Mouse (Mus musculus) spleen, adult 2 months (tissue): ENCODE results near the gene Arl6. TPM values are rescaled to one million over a fixed set of nuclear protein-coding genes. Genes with fewer than 3 reads are reported as not detected.
A peak's percentile ranks its signal among the peaks of the same experiment; 100 is the strongest.

Source experiments
- DNase-seq, 2 experiments: peaks; one replicate each; pipeline versions ENCODE4 v3.0.0 to v3.0.0-alpha.2; 2012 to 2021; ENCODE audit warnings: low spot score in 2 of 2, low read depth in 1 of 2
- H3K27ac ChIP-seq: fragments of 200-500 bp; 2 replicates; pipeline ENCODE4 v1.5.1; 2012; ENCODE audit warnings: low read length, inconsistent platforms; ENCODE audit not compliant: insufficient read depth
- H3K27me3 ChIP-seq: fragments of 200-500 bp; 2 replicates; pipeline ENCODE4 v1.6.1; 2012; ENCODE audit warnings: mild to moderate bottlenecking, moderate library complexity, low read length, inconsistent platforms; ENCODE audit not compliant: control insufficient read depth, insufficient read depth
- H3K36me3 ChIP-seq: fragments of 200-500 bp; 2 replicates; pipeline ENCODE4 v1.6.1; 2012; ENCODE audit warnings: mild to moderate bottlenecking, low read length, inconsistent platforms; ENCODE audit not compliant: control insufficient read depth, insufficient read depth
- H3K4me1 ChIP-seq: fragments of 200-500 bp; 2 replicates; pipeline ENCODE4 v1.6.1; 2011; ENCODE audit warnings: inconsistent platforms; ENCODE audit not compliant: control insufficient read depth, insufficient read depth, insufficient read length
- H3K4me3 ChIP-seq: fragments of 200-500 bp; 2 replicates; pipeline ENCODE4 v1.5.1; 2011; ENCODE audit warnings: mild to moderate bottlenecking, inconsistent platforms; ENCODE audit not compliant: insufficient read depth, insufficient read length; ENCODE audit errors: extremely low read depth
- CTCF ChIP-seq: fragments of 200-500 bp; IDR thresholded peaks from 2 replicates; pipeline ENCODE4 v1.5.1; 2011; ENCODE audit warnings: mild to moderate bottlenecking, inconsistent platforms; ENCODE audit not compliant: insufficient read depth, insufficient read length, insufficient replicate concordance; ENCODE audit errors: extremely low read depth
- POLR2A ChIP-seq: fragments of 200-500 bp; IDR thresholded peaks from 2 replicates; pipeline ENCODE4 v1.6.1; 2011; ENCODE audit warnings: low read depth, low read length, inconsistent platforms
- WGBS: fragments of 180-500 bp; shearing (Covaris S2); methylation state at CpG from one replicate; pipeline ENCODE4 v1.1.7; 2018; 5-methylcytosine and 5-hydroxymethylcytosine counted together
- polyA plus RNA-seq: library from polyadenylated mRNA; depleted of rRNA; stranded (reverse); fragments of >200 nt; gene quantifications from 2 replicates; pipeline ENCODE4 v1.2.3, GENCODE M21; 2012

Gene Arl6
- polyA plus RNA-seq, 1 experiment: 0.36 TPM

- DNase-seq: no peak
- TF ChIP-seq CTCF: no peak
- no peak overlapping the region for H3K27ac ChIP-seq
- H3K27me3 ChIP-seq: no peaks in the 10 kb centered on the region; the same call in 1 of the 2 replicates
- H3K4me3 ChIP-seq: no peak overlapping the region
- 87% methylated on average over 2 of the region's 2 CpGs for WGBS
- no peaks in the 10 kb centered on the region for H3K36me3 ChIP-seq
- no peaks in the 10 kb centered on the region; the same call in 1 of the 2 replicates for H3K4me1 ChIP-seq
Observed at GRCm38 (mm10) chr16:59634598-59634997, 4.6 kb downstream of the Arl6 start.

- H3K4me3 ChIP-seq: no peak overlapping the region
- TF ChIP-seq POLR2A (no peak), CTCF (no peak)
- no peaks in the 10 kb centered on the region for H3K36me3 ChIP-seq
- H3K4me1 ChIP-seq: peaks cover 2% of the 10 kb centered on the region; the same call in 1 of the 2 replicates
- no peak overlapping the region for H3K27ac ChIP-seq
- H3K27me3 ChIP-seq: no peaks in the 10 kb centered on the region
- 91% methylated on average over 2 of the region's 2 CpGs for WGBS
- no peak for DNase-seq
Observed at GRCm38 (mm10) chr16:59621554-59621953, 17.6 kb downstream of the Arl6 start.

GRCm38 (mm10) chr16:59617167-59617566, 22.0 kb downstream of the Arl6 start:
- Histone ChIP-seq H3K27ac (no peak overlapping the region), H3K36me3 (no peaks in the 10 kb centered on the region), H3K27me3 (no peaks in the 10 kb centered on the region), H3K4me3 (no peak overlapping the region), H3K4me1 (peaks cover 2% of the 10 kb centered on the region; the same call in 1 of the 2 replicates)
- TF ChIP-seq CTCF (no peak), POLR2A (no peak)
- WGBS: 19% methylated on average over 3 of the region's 3 CpGs
- peak in 1 of 2 experiments; percentile 21 for DNase-seq

- Histone ChIP-seq H3K36me3 (no peaks in the 10 kb centered on the region), H3K27ac (no peak overlapping the region), H3K4me1 (peaks cover 2% of the 10 kb centered on the region; the same call in 1 of the 2 replicates), H3K27me3 (no peaks in the 10 kb centered on the region), H3K4me3 (no peak overlapping the region)
- no peak for TF ChIP-seq CTCF
- TF ChIP-seq POLR2A: no peak
- DNase-seq: no peak
- 73% methylated on average over 3 of the region's 3 CpGs for WGBS
Observed at GRCm38 (mm10) chr16:59615675-59616074, 23.5 kb downstream of the Arl6 start.

- no peaks in the 10 kb centered on the region for H3K36me3 ChIP-seq
- no peaks in the 10 kb centered on the region for H3K27me3 ChIP-seq
- no peak overlapping the region for H3K27ac ChIP-seq
- no peaks in the 10 kb centered on the region for H3K4me1 ChIP-seq
- no peak for DNase-seq
- TF ChIP-seq POLR2A (no peak), CTCF (no peak)
- H3K4me3 ChIP-seq: no peak overlapping the region
- WGBS: 65% methylated on average over 1 of the region's 1 CpGs
Observed at GRCm38 (mm10) chr16:59610750-59611149, 28.4 kb downstream of the Arl6 start.

GRCm38 (mm10) chr16:59604078-59604781, 35.0 kb downstream of the Arl6 start:
- H3K27ac ChIP-seq: no peak overlapping the region
- H3K4me3 ChIP-seq: no peak overlapping the region
- no peak for DNase-seq
- no peaks in the 10 kb centered on the region; the same call in 1 of the 2 replicates for H3K27me3 ChIP-seq
- H3K36me3 ChIP-seq: no peaks in the 10 kb centered on the region
- peaks cover 7% of the 10 kb centered on the region; the same call in 1 of the 2 replicates for H3K4me1 ChIP-seq
- no peak for TF ChIP-seq CTCF
- no peak for TF ChIP-seq POLR2A
- WGBS: 24% methylated on average over 15 of the region's 15 CpGs
